Mouse (Mus musculus): ENCODE data around the gene Dpp3.
A peak's percentile ranks its signal among the peaks of the same experiment; 100 is the strongest.
"Not testable (repeated sequence)": the region's sequence is repeated elsewhere in the genome, so short reads cannot be mapped to it uniquely, and the experiment has no call there.

Dpp3 gene

DNA sequence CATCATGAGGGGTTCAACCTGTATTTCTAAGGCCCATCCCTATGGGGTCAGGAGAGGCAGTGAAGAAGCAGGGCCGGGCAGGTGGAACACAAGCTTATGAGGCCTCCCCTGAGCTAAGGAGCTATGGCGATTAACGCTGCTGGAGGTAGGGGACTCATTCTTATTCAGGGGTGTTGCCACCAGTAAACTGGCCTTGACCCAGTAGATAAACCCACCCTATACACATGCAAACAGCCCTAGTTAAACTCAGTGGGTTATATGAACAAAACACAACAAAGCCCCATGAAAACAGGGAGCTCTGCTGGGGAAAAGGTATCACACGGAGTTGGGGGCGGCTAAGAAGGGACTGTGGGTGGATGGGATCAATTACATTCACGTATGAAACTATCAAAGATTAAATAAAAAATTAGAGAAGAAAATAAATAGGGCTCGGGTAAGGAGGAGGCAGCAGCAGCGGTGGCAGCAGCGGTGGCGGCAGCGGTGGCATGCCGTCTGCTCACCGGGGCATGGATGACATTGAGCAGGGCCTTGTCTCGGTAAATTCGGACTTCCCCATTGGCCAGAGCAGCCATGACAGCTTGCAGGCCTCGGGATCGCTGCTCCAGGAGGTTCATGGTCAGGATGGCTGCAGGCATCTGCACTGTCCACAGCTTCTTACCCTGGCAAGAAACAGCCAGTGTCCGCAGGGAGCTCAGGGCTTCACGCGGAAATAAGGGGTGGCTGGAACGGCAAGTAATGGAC, 31.1 kb downstream of the Dpp3 start:
- no peak for DNase-seq (ENCODE audit: low spot score)

GRCm38 (mm10) chr19:4891798-4892197, 36.3 kb downstream of the Dpp3 start:
- DNase-seq (ENCODE audit: low spot score), result no peak

GRCm38 (mm10) chr19:4889791-4890190, 38.3 kb downstream of the Dpp3 start:
- DNase-seq (ENCODE audit: low spot score), result no peak

DNA sequence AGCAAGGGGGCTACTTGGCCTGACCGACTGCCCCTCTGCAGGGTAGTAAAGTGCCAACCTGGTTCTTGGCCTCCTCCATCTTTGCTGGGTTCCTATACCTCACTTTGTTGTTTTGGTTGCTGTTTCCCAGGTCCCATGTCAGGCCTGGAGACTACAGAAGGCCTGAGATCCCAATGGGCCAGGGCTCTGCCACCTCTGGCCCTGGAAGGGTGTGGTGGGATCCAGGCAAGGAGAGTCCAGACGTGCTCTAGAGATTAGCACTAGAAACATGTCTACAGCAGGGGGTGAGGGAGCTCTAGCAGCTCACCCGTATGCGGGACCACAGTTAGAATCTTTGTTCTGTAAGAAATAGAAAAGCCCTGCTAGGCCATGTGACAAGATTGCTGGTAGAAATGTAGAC, 44.1 kb downstream of the Dpp3 start:
- no peak for DNase-seq (ENCODE audit: low spot score)

DNA sequence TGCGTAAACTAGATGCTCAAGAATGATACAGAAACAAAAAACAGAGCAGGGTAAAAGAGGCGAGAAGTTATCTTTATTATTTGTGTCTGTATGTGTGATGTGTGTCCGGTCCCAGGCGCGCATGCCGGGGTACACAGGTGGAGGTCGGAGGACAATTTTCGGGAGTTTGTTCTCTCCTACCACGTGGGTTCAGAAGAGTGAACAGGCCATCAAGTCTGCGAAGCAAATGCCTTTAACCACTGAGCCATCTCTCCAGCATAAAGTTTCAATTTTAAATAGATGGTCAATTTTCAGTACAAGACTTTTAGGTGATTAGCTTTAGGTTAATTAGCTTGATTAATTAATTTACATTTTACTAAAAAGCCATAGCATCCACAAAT, 48.8 kb downstream of the Dpp3 start:
- no peak for DNase-seq (ENCODE audit: low spot score)

DNA sequence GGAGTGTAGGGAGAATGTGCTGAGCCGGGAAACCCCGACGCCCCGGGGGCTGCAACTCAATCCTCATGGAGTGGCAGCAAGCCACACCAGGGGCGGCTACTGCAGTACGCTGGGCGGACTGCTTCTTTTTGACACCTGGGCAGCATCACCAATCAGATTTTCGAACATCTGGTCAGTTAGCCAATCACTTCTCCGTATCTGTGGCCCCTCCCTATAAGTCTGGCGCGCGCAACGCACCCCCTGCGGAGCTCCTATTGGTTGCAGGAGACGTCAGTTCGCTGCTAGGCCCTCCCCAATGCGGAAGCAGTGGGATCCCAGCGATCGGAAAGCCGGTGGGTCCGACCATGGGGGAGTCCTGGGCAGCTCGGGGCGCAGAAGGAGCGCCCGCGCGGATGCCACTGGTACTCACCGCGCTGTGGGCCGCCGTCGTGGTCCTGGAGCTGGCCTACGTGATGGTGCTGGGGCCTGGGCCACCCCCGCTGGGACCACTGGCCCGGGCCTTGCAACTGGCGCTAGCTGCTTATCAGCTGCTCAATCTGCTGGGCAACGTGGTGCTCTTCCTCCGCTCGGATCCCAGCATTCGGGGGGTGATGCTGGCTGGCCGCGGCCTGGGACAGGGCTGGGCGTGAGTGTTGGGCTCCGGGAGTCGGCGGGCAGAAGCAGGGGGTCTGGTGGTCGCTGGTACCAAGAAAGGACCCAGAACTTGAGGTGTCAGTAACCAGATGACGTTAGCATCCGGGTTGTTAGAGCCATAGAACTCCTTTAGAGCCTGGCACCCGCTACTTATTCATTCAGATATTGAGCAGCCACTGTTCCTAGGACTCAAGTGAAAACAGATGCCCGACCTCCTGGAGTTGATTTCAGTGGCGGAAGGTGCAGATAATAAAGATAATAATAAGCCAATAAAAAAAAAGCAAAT, 49.4 kb downstream of the Dpp3 start, which contains the start of gene Zdhhc24:
Zdhhc24 (plus strand) TSS at position 264 of the 919 bp plus-strand sequence.
- peak; percentile 96 for DNase-seq (ENCODE audit: low spot score)

- peak; percentile 13 for DNase-seq (ENCODE audit: low spot score)
Observed at GRCm38 (mm10) chr19:4877785-4878184, 50.3 kb downstream of the Dpp3 start, which contains the start of gene Actn3. Actn3 (minus strand) TSS chr19:4877909.

DNA sequence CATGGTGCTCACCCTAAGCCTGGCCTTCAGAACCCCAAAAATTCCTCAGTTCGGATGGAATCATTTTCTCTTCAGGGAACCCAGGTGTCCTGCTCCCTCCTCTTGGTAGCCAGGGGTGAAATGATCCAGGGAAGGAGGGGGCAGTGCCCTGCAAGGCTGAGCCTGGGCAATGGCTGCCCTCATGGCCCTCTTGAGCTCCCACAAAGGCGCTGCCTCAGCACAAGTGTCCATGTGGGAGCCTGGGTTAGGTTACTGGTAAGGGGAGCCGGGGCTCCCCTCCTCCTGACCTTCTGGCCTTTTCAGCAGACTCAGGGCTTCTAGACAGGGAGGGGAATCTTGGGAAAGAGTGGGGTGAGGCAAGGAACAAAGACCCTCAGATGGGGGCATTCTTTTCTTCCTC, 51.3 kb downstream of the Dpp3 start:
- DNase-seq (ENCODE audit: low spot score), result no peak

DNA sequence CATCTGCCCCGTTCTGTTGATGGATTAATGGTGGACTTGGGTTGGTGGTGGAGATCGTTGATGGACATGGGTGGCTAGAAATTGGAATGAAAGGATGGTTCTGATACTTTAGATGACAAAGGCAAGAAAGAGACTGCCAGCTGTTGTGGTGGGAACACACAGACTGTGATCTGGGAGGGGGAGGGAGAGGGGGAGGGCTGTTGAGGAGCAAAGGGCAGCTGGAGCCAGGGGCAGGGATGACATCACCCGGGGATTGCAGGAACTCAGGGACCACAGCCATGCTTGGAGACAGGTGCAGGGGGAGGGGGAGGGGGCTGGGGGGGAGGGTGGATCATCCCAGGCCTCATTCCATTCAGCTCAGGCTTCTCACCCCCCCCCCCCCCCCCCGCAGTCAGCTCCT, 51.8 kb downstream of the Dpp3 start:
- DNase-seq (ENCODE audit: low spot score), result no peak

- not testable (repeated sequence) for DNase-seq (ENCODE audit: low spot score)
Observed at GRCm38 (mm10) chr19:4874613-4875012, 53.5 kb downstream of the Dpp3 start.

- DNase-seq (ENCODE audit: low spot score), result no peak
Observed at GRCm38 (mm10) chr19:4865147-4865546, 62.9 kb downstream of the Dpp3 start.

- DNase-seq (ENCODE audit: low spot score), result no peak
Observed at GRCm38 (mm10) chr19:4863048-4863447, 65.0 kb downstream of the Dpp3 start.

DNA sequence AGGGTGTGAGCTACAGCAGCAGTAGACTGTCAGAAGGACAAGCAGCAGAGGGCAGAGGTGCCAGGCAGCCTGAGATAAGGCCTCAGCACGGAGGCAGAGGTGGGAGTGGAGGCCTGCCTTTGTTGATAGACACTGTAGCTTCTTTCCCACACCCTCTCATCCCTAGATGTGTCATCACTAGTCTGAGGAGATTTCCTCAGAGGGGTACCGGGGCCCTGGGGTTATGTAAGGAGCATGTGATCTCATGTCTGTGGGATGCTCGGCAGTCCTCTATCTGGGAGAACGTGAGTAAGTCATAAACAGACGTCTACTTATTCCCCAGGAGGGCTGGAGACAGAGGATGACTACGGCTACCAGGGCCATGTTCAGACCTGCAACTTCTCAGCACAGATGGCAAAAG, 69.0 kb downstream of the Dpp3 start:
- DNase-seq (ENCODE audit: low spot score), result no peak

Data from yolk sac, embryonic 10.5 days (tissue).